Mouse (Mus musculus) olfactory bulb, adult 2 months (tissue): ENCODE data around the gene Lama4. TPM values are rescaled to one million over a fixed set of nuclear protein-coding genes. Genes with fewer than 3 reads are reported as not detected.

Experiments used
- H3K27ac ChIP-seq: fragments of 200-500 bp; 2 replicates; pipeline ENCODE4 v1.5.1; 2012; ENCODE audit warnings: low read depth, low read length; ENCODE audit not compliant: insufficient read depth
- H3K4me1 ChIP-seq: fragments of 200-500 bp; 2 replicates; pipeline ENCODE4 v1.6.1; 2012; ENCODE audit warnings: low read length; ENCODE audit not compliant: control insufficient read depth, insufficient read depth
- H3K4me3 ChIP-seq: fragments of 200-500 bp; 2 replicates; pipeline ENCODE4 v1.5.1; 2012; ENCODE audit warnings: mild to moderate bottlenecking, low read depth, low read length, moderate library complexity; ENCODE audit not compliant: insufficient read depth
- CTCF ChIP-seq: fragments of 200-500 bp; IDR thresholded peaks from 2 replicates; pipeline ENCODE4 v1.5.1; 2012; ENCODE audit warnings: low read depth, mild to moderate bottlenecking, low read length, moderate library complexity; ENCODE audit not compliant: insufficient read depth
- POLR2A ChIP-seq: fragments of 200-500 bp; IDR thresholded peaks from 2 replicates; pipeline ENCODE4 v1.6.1; 2012; ENCODE audit warnings: mild to moderate bottlenecking, low read depth, low read length, moderate library complexity; ENCODE audit not compliant: insufficient read depth
- WGBS: fragments of 180-500 bp; shearing (Covaris S2); methylation state at CpG from one replicate; pipeline ENCODE4 v1.1.7; 2018; 5-methylcytosine and 5-hydroxymethylcytosine counted together
- polyA plus RNA-seq: library from polyadenylated mRNA; stranded (reverse); fragments of >200 nt; gene quantifications from 2 replicates; pipeline ENCODE4 v1.2.4, GENCODE M21; 2012; ENCODE audit warnings: low replicate concordance; ENCODE audit not compliant: missing spikeins, insufficient read depth, insufficient read length

The Lama4 gene
- polyA plus RNA-seq, 1 experiment = not detected

GRCm38 (mm10) chr10:38968326-38969072 lies 3.2 kb downstream of the Lama4 start:
- WGBS = 71% methylated on average over 10 of the region's 10 CpGs
- Histone ChIP-seq H3K4me3 (no peak overlapping the region), H3K27ac (no peak overlapping the region), H3K4me1 (peaks cover 9% of the 10 kb centered on the region)
- TF ChIP-seq POLR2A = no peak
- TF ChIP-seq CTCF = no peak

GRCm38 (mm10) chr10:38969543-38969942 lies 4.2 kb downstream of the Lama4 start:
- H3K4me3 ChIP-seq = no peak overlapping the region
- WGBS = 94% methylated on average over 2 of the region's 2 CpGs
- TF ChIP-seq POLR2A = no peak
- TF ChIP-seq CTCF = no peak
- peaks cover 9% of the 10 kb centered on the region for H3K4me1 ChIP-seq
- H3K27ac ChIP-seq = no peak overlapping the region

- Histone ChIP-seq H3K4me3 (no peak overlapping the region), H3K27ac (no peak overlapping the region), H3K4me1 (peaks cover 9% of the 10 kb centered on the region)
- TF ChIP-seq POLR2A = no peak
- TF ChIP-seq CTCF = no peak
- 90% methylated on average over 6 of the region's 6 CpGs for WGBS
These were observed 4.7 kb downstream of the Lama4 start for GRCm38 (mm10) chr10:38969975-38970374.

GRCm38 (mm10) chr10:38972221-38972946 lies 7.1 kb downstream of the Lama4 start:
- no peak overlapping the region for H3K27ac ChIP-seq
- H3K4me1 ChIP-seq = no peaks in the 10 kb centered on the region
- TF ChIP-seq CTCF (no peak), POLR2A (no peak)
- H3K4me3 ChIP-seq = no peak overlapping the region
- WGBS = 71% methylated on average over 7 of the region's 7 CpGs

GRCm38 (mm10) chr10:38973016-38973415 lies 7.7 kb downstream of the Lama4 start:
- 40% methylated on average over 4 of the region's 4 CpGs for WGBS
- Histone ChIP-seq H3K4me3 (no peak overlapping the region), H3K27ac (no peak overlapping the region), H3K4me1 (no peaks in the 10 kb centered on the region)
- TF ChIP-seq CTCF (no peak), POLR2A (no peak)

GRCm38 (mm10) chr10:38978195-38978594 lies 12.9 kb downstream of the Lama4 start:
- 77% methylated on average over 1 of the region's 1 CpGs for WGBS
- no peak for TF ChIP-seq POLR2A
- TF ChIP-seq CTCF = no peak
- H3K27ac ChIP-seq = no peak overlapping the region
- H3K4me3 ChIP-seq = no peak overlapping the region
- H3K4me1 ChIP-seq = no peaks in the 10 kb centered on the region

GRCm38 (mm10) chr10:38979699-38980098 lies 14.4 kb downstream of the Lama4 start:
- Histone ChIP-seq H3K4me3 (no peak overlapping the region), H3K27ac (no peak overlapping the region), H3K4me1 (no peaks in the 10 kb centered on the region)
- TF ChIP-seq CTCF (no peak), POLR2A (no peak)
- WGBS = 47% methylated on average over 5 of the region's 5 CpGs

GRCm38 (mm10) chr10:38980980-38981379 lies 15.7 kb downstream of the Lama4 start:
- no peak for TF ChIP-seq CTCF
- no peak for TF ChIP-seq POLR2A
- no peak overlapping the region for H3K4me3 ChIP-seq
- H3K27ac ChIP-seq = no peak overlapping the region
- WGBS = 73% methylated on average over 3 of the region's 3 CpGs
- H3K4me1 ChIP-seq = no peaks in the 10 kb centered on the region

GRCm38 (mm10) chr10:38984358-38985075 lies 19.2 kb downstream of the Lama4 start:
- 68% methylated on average over 4 of the region's 4 CpGs for WGBS
- Histone ChIP-seq H3K4me3 (no peak overlapping the region), H3K27ac (no peak overlapping the region), H3K4me1 (no peaks in the 10 kb centered on the region)
- TF ChIP-seq POLR2A (no peak), CTCF (no peak)

GRCm38 (mm10) chr10:38986053-38986452 lies 20.7 kb downstream of the Lama4 start:
- no peaks in the 10 kb centered on the region for H3K4me1 ChIP-seq
- H3K4me3 ChIP-seq = no peak overlapping the region
- 88% methylated on average over 3 of the region's 3 CpGs for WGBS
- no peak overlapping the region for H3K27ac ChIP-seq
- TF ChIP-seq CTCF (no peak), POLR2A (no peak)
